Mouse (Mus musculus) forebrain, embryonic 10.5 days (tissue): ENCODE measurements at regions not wholly inside any gene's neighbourhood (a gene's known extent, or its start where the extent isn't known, plus 50 kb on each side); places are given as distances from the start of the nearest gene placed in this dataset.
A peak's percentile ranks its signal among the peaks of the same experiment; 100 is the strongest.

Experiments used
- DNase-seq: peaks from one replicate; pipeline ENCODE4 v3.0.0-alpha.2; 2017; ENCODE audit warnings: low spot score; ENCODE audit errors: extremely low spot score
- H3K27ac ChIP-seq: fragments of 300-500 bp; sonication (generic); 2 replicates; pipeline ENCODE4 v1.5.1; 2016; ENCODE audit warnings: mild to moderate bottlenecking
- H3K27me3 ChIP-seq: fragments of 300-500 bp; sonication (generic); 2 replicates; pipeline ENCODE4 v1.6.1; 2016; ENCODE audit warnings: mild to moderate bottlenecking; ENCODE audit not compliant: poor library complexity, severe bottlenecking
- H3K36me3 ChIP-seq: fragments of 300-500 bp; sonication (generic); replicated peaks from 2 replicates; pipeline ENCODE4 v1.6.1; 2016; ENCODE audit warnings: mild to moderate bottlenecking, moderate library complexity
- H3K4me1 ChIP-seq: fragments of 300-500 bp; sonication (generic); 2 replicates; pipeline ENCODE4 v1.6.1; 2016
- H3K4me3 ChIP-seq: fragments of 300-500 bp; sonication (generic); 2 replicates; pipeline ENCODE4 v1.5.1; 2016; ENCODE audit warnings: mild to moderate bottlenecking, moderate library complexity
- H3K9me3 ChIP-seq: fragments of 300-500 bp; sonication (generic); 2 replicates; pipeline ENCODE4 v1.6.1; 2016; ENCODE audit warnings: mild to moderate bottlenecking, moderate library complexity
- WGBS: fragments of 180-500 bp; shearing (Covaris S2); methylation state at CpG from one replicate; pipeline ENCODE4 v1.1.7; 2016; 5-methylcytosine and 5-hydroxymethylcytosine counted together

GRCm38 (mm10) chr14:98654191-98654809 lies 339.8 kb downstream of the Rpl36a-ps1 start:
- no peaks in the 10 kb centered on the region for H3K4me1 ChIP-seq
- H3K27me3 ChIP-seq = no peaks in the 10 kb centered on the region
- no peak overlapping the region for H3K27ac ChIP-seq
- WGBS = 86% methylated on average over 6 of the region's 6 CpGs
- H3K36me3 ChIP-seq = no peaks in the 10 kb centered on the region
- DNase-seq = no peak
- H3K9me3 ChIP-seq = no peaks in the 10 kb centered on the region
- H3K4me3 ChIP-seq = no peak overlapping the region

GRCm38 (mm10) chr14:98651221-98651620 lies 342.9 kb downstream of the Rpl36a-ps1 start:
- no peaks in the 10 kb centered on the region for H3K36me3 ChIP-seq
- no peak overlapping the region for H3K4me3 ChIP-seq
- no peaks in the 10 kb centered on the region for H3K27me3 ChIP-seq
- H3K27ac ChIP-seq = no peak overlapping the region
- no peaks in the 10 kb centered on the region for H3K9me3 ChIP-seq
- DNase-seq = no peak
- H3K4me1 ChIP-seq = no peaks in the 10 kb centered on the region
- WGBS = 86% methylated on average over 6 of the region's 6 CpGs

- no peaks in the 10 kb centered on the region for H3K36me3 ChIP-seq
- DNase-seq = no peak
- 85% methylated on average over 4 of the region's 4 CpGs for WGBS
Measured at GRCm38 (mm10) chr14:98650520-98650919, 343.6 kb downstream of the Rpl36a-ps1 start.

GRCm38 (mm10) chr14:98647614-98648013 lies 346.5 kb downstream of the Rpl36a-ps1 start:
- Histone ChIP-seq H3K27me3 (no peaks in the 10 kb centered on the region), H3K27ac (no peak overlapping the region), H3K4me1 (peaks cover 6% of the 10 kb centered on the region; the same call in 1 of the 2 replicates), H3K4me3 (no peak overlapping the region), H3K9me3 (no peaks in the 10 kb centered on the region), H3K36me3 (no peaks in the 10 kb centered on the region)
- 88% methylated on average over 4 of the region's 4 CpGs for WGBS
- no peak for DNase-seq

More at GRCm38 (mm10) chr14:98650520-98650919, 343.6 kb downstream of the Rpl36a-ps1 start:
- H3K4me1 ChIP-seq = no peaks in the 10 kb centered on the region
- no peaks in the 10 kb centered on the region for H3K27me3 ChIP-seq
- H3K4me3 ChIP-seq = no peak overlapping the region
- H3K9me3 ChIP-seq = no peaks in the 10 kb centered on the region
- no peak overlapping the region for H3K27ac ChIP-seq

- H3K4me3 ChIP-seq = no peak overlapping the region
- H3K9me3 ChIP-seq = no peaks in the 10 kb centered on the region
- no peak for DNase-seq
- H3K36me3 ChIP-seq = no peaks in the 10 kb centered on the region
- no peaks in the 10 kb centered on the region for H3K27me3 ChIP-seq
- WGBS = 83% methylated on average over 1 of the region's 1 CpGs
- H3K27ac ChIP-seq = no peak overlapping the region
- H3K4me1 ChIP-seq = peaks cover 6% of the 10 kb centered on the region; the same call in 1 of the 2 replicates
Measured at GRCm38 (mm10) chr14:98643756-98644155, 350.4 kb downstream of the Rpl36a-ps1 start.

GRCm38 (mm10) chr14:98642661-98643331 lies 351.3 kb downstream of the Rpl36a-ps1 start:
- H3K27ac ChIP-seq = no peak overlapping the region
- peaks cover 6% of the 10 kb centered on the region; the same call in 1 of the 2 replicates for H3K4me1 ChIP-seq
- H3K4me3 ChIP-seq = no peak overlapping the region
- 64% methylated on average over 4 of the region's 4 CpGs for WGBS
- DNase-seq = no peak
- no peaks in the 10 kb centered on the region for H3K9me3 ChIP-seq
- H3K27me3 ChIP-seq = no peaks in the 10 kb centered on the region
- H3K36me3 ChIP-seq = no peaks in the 10 kb centered on the region

- Histone ChIP-seq H3K9me3 (no peaks in the 10 kb centered on the region), H3K27me3 (no peaks in the 10 kb centered on the region), H3K27ac (no peak overlapping the region), H3K36me3 (no peaks in the 10 kb centered on the region), H3K4me1 (no peaks in the 10 kb centered on the region), H3K4me3 (no peak overlapping the region)
- DNase-seq = no peak
- WGBS = 83% methylated on average over 4 of the region's 4 CpGs
Measured at GRCm38 (mm10) chr14:98629026-98629425, 365.1 kb downstream of the Rpl36a-ps1 start.

- Histone ChIP-seq H3K27ac (no peak overlapping the region), H3K4me1 (no peaks in the 10 kb centered on the region), H3K36me3 (no peaks in the 10 kb centered on the region), H3K27me3 (no peaks in the 10 kb centered on the region), H3K4me3 (no peak overlapping the region), H3K9me3 (no peaks in the 10 kb centered on the region)
- no peak for DNase-seq
- WGBS = 78% methylated on average over 7 of the region's 7 CpGs
Measured at GRCm38 (mm10) chr14:98626476-98626875, 367.6 kb downstream of the Rpl36a-ps1 start.

GRCm38 (mm10) chr14:98625867-98626266 lies 368.3 kb downstream of the Rpl36a-ps1 start:
- WGBS = 90% methylated on average over 4 of the region's 4 CpGs
- no peak for DNase-seq
- no peak overlapping the region for H3K27ac ChIP-seq
- no peaks in the 10 kb centered on the region for H3K4me1 ChIP-seq
- H3K36me3 ChIP-seq = no peaks in the 10 kb centered on the region
- H3K27me3 ChIP-seq = no peaks in the 10 kb centered on the region
- no peaks in the 10 kb centered on the region for H3K9me3 ChIP-seq
- H3K4me3 ChIP-seq = no peak overlapping the region

GRCm38 (mm10) chr14:98605772-98606171 lies 388.3 kb downstream of the Rpl36a-ps1 start:
- WGBS = 78% methylated on average over 2 of the region's 2 CpGs
- H3K4me3 ChIP-seq = no peak overlapping the region

GRCm38 (mm10) chr14:98596252-98596651 lies 397.9 kb downstream of the Rpl36a-ps1 start:
- H3K27ac ChIP-seq = no peak overlapping the region
- no peaks in the 10 kb centered on the region for H3K27me3 ChIP-seq
- no peaks in the 10 kb centered on the region for H3K9me3 ChIP-seq
- H3K36me3 ChIP-seq = no peaks in the 10 kb centered on the region
- 0 out of 2 replicates have a peak, but pooled peaks cover 2% of the 10 kb centered on the region for H3K4me1 ChIP-seq
- DNase-seq = no peak
- WGBS = 87% methylated on average over 2 of the region's 2 CpGs
- no peak overlapping the region for H3K4me3 ChIP-seq

More at GRCm38 (mm10) chr14:98605772-98606171, 388.3 kb downstream of the Rpl36a-ps1 start:
- Histone ChIP-seq H3K4me1 (peaks cover 7% of the 10 kb centered on the region), H3K9me3 (no peaks in the 10 kb centered on the region), H3K27ac (no peak overlapping the region), H3K27me3 (no peaks in the 10 kb centered on the region), H3K36me3 (no peaks in the 10 kb centered on the region)
- no peak for DNase-seq

GRCm38 (mm10) chr14:98589846-98590245 lies 404.3 kb downstream of the Rpl36a-ps1 start:
- no peaks in the 10 kb centered on the region for H3K36me3 ChIP-seq
- WGBS = 11% methylated on average over 4 of the region's 4 CpGs

GRCm38 (mm10) chr14:98571644-98572043 lies 402.1 kb upstream of the Dach1 start:
- Histone ChIP-seq H3K27me3 (no peaks in the 10 kb centered on the region), H3K4me1 (no peaks in the 10 kb centered on the region), H3K36me3 (no peaks in the 10 kb centered on the region), H3K4me3 (no peak overlapping the region), H3K27ac (no peak overlapping the region), H3K9me3 (no peaks in the 10 kb centered on the region)
- 88% methylated on average over 1 of the region's 1 CpGs for WGBS
- no peak for DNase-seq

More at GRCm38 (mm10) chr14:98589846-98590245, 404.3 kb downstream of the Rpl36a-ps1 start:
- Histone ChIP-seq H3K4me3 (no peak overlapping the region), H3K9me3 (no peaks in the 10 kb centered on the region), H3K27ac (peak overlapping the region; percentile 62; the same call in 1 of the 2 replicates), H3K4me1 (peaks cover 6% of the 10 kb centered on the region), H3K27me3 (no peaks in the 10 kb centered on the region)
- peak; percentile 25 for DNase-seq
